Mouse (Mus musculus) 3134 (cell line): ENCODE data around the gene Dusp11.

Source experiments
- DNase-seq: peaks from one replicate; pipeline ENCODE4 v3.0.0-alpha.2; 2011; ENCODE audit warnings: low spot score; ENCODE audit not compliant: insufficient read length; ENCODE audit errors: extremely low read depth

The Dusp11 gene

GRCm38 (mm10) chr6:85895061-85895648 lies 66.3 kb downstream of the Dusp11 start:
- DNase-seq: peak; percentile 17
